Mouse (Mus musculus) naive thymus-derived CD4-positive, alpha-beta T cell, adult 5 months (primary cell): ENCODE results near the gene Gm14548. TPM values are rescaled to one million over a fixed set of nuclear protein-coding genes. Genes with fewer than 3 reads are reported as not detected.

ENCODE experiments used
- polyA plus RNA-seq: library from polyadenylated mRNA; unstranded; fragments of 100-300 nt; shearing (Covaris generic); gene quantifications from one replicate; pipeline ENCODE4 v1.2.1, GENCODE M21; 2017

The Gm14548 gene
- not detected for polyA plus RNA-seq

GRCm38 (mm10) chr7:3898036-3898590 is at the start of gene Gm14548:
TSS of gene Gm14548 (minus strand) at chr7:3898120.

GRCm38 (mm10) chr7:3915387-3915786 is 17.5 kb upstream of the Gm14548 start, which contains the start of gene Lilra6:
TSS of gene Lilra6 (minus strand) at chr7:3915503.

GRCm38 (mm10) chr7:3844951-3845350 is 53.0 kb downstream of the Gm14548 start, which contains the start of gene Pira2:
TSS of gene Pira2 (minus strand) at chr7:3845051.

Other genes with a start within 250 kb of the Gm14548 start
- 28.2 TPM for gene Leng1, start 232.3 kb downstream of the Gm14548 start, polyA plus RNA-seq
- gene Tmc4, start 220.6 kb downstream of the Gm14548 start, polyA plus RNA-seq, result 4.5 TPM
- gene Tsen34, start 205.3 kb downstream of the Gm14548 start, polyA plus RNA-seq, result 23.0 TPM
- gene Mboat7, start 204.6 kb downstream of the Gm14548 start, polyA plus RNA-seq, result 86.5 TPM
- 2,509 TPM for gene Rps9, start 194.1 kb downstream of the Gm14548 start, polyA plus RNA-seq
- gene Pirb, start 177.7 kb downstream of the Gm14548 start, polyA plus RNA-seq, result 0.12 TPM
- not detected for gene Gm15448, start 72.4 kb downstream of the Gm14548 start, polyA plus RNA-seq
- gene Pira2, start 53.1 kb downstream of the Gm14548 start, polyA plus RNA-seq, result not detected
- not detected for gene Lilra6, start 17.4 kb upstream of the Gm14548 start, polyA plus RNA-seq
- 11.3 TPM for gene Lair1, start 165.1 kb upstream of the Gm14548 start, polyA plus RNA-seq
- gene Ttyh1, start 221.3 kb upstream of the Gm14548 start, polyA plus RNA-seq, result 0.39 TPM
- 164 TPM for gene Leng8, start 238.9 kb upstream of the Gm14548 start, polyA plus RNA-seq